Mouse (Mus musculus) layer of hippocampus, adult 9-10 months (tissue): ENCODE results near the gene Carmil1.

Experiments used
- DNase-seq: peaks from one replicate; pipeline ENCODE4 v3.0.0; 2022; ENCODE audit warnings: low spot score

Gene Carmil1

DNA sequence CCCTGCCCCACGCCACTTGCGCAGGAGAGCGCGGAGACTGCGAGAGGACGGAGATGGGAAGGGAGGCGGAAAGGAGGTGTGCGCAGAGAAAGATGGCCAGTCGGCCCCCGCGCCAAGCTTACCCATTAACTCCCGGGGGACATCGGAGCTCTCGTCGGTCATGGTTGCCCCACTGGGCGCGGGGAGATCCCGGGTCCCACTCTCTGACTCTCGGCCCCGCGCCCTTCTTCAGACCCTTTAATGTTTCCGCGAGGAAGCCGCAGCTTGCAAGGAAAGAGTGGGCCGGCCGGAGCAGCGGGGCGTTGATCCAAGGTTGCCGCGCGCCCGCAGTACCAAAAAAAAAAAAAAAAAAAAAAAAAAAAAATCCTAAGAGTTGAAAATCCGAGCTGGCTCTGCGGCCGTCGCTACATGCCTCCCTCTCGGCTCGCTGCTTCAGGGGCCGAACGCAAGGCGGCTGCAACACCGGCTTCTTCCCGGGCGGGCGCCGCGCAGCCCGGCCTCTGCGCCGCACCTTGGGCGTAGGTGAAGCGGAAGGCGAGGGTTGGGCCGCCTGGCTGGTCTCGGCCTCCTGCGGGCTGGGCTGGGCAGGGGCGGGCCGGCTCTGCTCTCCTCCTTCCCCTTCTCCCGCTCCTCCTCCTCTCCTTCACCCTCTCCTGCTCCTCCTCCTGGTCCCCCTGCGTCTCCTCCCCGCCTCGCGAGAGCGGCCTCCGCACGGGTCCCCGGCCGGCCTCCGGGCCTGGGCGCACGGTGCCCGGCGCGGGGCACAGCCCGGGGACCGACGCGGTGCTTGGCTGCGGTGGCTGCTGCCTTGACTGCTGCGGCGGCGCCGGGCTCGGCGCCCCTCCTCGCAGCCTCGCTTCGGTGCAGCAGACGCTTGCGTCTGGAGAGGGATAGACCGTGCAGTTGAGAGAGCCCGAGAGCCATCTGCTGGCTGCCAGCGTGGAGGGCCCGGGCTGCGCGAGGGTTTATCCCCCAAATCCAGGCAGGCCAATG, at the start of gene Carmil1:
Gene Carmil1 (minus strand): TSS at position 357 of the 993 bp plus-strand sequence.
- DNase-seq: peak; percentile 70

DNA sequence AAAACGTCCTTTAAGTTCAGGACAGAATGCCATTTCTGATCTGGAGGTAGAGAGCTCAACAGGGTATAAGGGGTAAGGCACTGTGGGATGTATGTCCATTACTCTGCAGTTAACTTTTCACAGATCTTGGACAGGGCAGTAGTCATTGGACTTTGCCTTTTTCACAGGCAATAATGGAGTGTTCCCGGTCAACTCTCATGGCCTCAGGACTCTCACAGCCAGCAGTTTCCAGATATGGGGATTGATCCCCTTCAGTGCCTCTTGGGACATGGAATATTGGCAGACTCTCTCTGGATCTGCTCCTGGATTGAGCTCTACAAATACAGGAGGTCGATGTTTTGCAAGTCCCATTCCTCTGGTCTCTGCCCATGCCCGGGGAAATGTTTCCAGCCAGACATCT, 49.5 kb upstream of the Carmil1 start:
- DNase-seq: no peak

DNA sequence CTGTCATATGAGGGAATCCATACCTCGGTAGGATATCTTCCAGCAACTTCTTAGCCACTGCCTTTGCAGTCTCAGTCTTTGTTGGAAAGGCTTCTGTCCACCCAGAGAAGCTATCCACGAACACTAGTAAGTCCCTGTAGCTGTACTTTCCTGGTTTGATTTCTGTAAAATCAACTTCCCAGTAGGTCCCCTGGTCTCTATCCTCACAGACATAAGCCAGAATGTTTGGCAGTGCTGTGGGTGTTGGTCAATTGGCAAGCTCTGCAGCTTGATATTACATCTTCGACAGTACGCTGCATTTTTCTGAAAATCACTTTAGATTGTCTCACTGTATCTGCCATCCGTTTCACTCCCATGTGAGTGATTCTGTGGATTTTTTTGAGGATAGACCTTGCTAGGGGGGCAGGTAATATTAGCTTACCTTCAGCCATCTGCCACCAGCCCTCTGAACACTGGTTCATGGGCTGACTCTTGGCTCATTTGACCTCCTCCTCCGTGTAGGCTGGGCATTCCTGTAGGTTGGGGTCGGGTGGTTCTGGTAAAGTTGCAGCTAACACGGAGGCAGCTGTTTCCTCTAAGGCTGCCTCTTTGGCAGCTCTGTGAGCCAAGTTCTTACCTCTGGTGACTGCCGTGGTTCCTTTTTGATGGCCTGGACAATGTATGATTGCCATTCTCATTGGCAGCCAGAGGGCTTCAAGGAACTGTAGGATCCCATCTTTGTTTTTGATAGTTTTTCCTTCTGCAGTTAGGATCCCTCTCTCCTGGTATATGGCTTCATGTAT, 47.6 kb upstream of the Carmil1 start:
- no peak for DNase-seq

DNA sequence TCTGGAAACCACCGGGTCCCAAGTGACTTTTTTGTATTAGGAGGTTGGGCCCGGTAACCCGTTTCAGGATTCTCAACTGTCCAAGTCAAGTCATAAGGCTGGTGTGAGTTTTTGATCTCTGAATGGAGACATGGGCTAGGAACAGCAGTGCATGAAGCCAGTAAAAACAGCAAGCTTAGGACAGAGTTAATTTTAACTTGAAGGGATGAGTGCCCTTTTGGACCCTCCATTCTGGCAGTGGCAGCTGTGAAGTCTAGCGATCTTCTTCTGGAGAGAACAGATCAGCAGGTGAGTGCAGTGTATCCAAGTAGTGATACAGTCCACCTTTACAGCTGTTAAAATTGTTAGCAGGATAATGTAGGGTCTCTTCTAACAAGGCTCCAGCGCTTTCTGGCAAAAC, 46.6 kb upstream of the Carmil1 start, which contains the start of gene Cmah:
Gene Cmah (plus strand): TSS at position 204 of the 400 bp plus-strand sequence.
- no peak for DNase-seq

- DNase-seq: no peak
These were observed 40.7 kb upstream of the Carmil1 start for GRCm38 (mm10) chr13:24321313-24321712.

DNA sequence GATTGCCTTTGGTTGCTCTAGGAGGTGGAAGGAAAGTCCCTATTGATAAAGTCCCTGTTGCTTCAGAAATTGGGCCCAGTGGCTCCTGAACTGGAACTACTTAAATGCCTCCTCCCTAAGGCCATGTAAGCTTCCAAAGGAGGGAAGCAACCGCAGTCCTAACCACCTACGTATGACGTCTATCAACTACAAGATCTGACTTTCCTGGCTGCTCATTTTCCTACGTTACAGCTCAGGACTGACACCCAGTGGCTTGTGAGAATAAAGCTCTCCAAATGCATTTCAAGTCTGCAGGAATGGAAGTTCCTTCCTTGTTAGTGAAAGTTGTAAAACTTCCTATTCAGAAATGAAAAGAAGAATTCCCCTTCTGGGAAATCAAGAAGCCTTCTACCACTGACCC, 38.0 kb upstream of the Carmil1 start:
- peak; percentile 18 for DNase-seq

DNA sequence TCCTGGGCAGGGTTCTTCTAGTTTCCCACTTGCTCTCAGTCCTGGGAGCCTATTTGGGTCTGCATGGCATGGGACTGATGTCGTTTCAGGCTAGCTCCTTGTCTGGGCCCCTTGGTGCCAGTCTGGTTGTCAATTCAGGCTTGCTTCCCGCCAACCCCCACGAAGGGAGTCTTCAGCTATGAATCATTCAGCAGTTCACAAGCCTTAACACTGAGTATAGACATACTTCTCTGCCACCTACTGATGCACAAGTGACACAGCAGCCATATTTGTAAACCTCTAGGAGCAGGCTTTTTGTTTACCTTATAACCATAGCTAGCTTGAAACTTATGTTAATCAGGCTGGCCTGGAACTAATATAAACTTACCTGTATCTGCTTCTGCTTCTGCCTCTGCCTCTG, 36.0 kb upstream of the Carmil1 start:
- no peak for DNase-seq

GRCm38 (mm10) chr13:24311011-24311940, 30.7 kb upstream of the Carmil1 start:
- no peak for DNase-seq

- no peak for DNase-seq
These were observed 25.7 kb upstream of the Carmil1 start for GRCm38 (mm10) chr13:24306248-24306647.

GRCm38 (mm10) chr13:24305486-24305885, 24.9 kb upstream of the Carmil1 start:
- DNase-seq: no peak

DNA sequence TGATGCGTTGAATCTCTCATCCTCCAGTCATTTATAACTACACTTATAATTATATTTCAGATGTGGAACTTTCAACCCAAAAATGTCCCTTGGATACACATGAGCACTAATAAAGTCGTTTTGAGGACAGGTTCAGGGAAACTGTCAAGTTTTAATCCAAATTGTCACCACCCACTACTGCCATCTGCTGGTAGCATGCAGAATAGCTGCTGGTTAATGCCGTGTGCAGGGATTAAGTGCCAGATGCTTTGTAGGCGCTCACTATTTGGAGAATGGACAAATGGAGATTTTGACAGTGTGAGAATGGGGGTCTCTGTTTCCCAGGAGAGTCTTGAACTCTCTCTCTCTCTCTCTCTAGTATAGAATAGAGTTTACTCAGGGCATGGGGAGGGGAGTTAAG, 16.7 kb upstream of the Carmil1 start:
- no peak for DNase-seq

- no peak for DNase-seq
These were observed 6.8 kb upstream of the Carmil1 start for GRCm38 (mm10) chr13:24287381-24287780.

DNA sequence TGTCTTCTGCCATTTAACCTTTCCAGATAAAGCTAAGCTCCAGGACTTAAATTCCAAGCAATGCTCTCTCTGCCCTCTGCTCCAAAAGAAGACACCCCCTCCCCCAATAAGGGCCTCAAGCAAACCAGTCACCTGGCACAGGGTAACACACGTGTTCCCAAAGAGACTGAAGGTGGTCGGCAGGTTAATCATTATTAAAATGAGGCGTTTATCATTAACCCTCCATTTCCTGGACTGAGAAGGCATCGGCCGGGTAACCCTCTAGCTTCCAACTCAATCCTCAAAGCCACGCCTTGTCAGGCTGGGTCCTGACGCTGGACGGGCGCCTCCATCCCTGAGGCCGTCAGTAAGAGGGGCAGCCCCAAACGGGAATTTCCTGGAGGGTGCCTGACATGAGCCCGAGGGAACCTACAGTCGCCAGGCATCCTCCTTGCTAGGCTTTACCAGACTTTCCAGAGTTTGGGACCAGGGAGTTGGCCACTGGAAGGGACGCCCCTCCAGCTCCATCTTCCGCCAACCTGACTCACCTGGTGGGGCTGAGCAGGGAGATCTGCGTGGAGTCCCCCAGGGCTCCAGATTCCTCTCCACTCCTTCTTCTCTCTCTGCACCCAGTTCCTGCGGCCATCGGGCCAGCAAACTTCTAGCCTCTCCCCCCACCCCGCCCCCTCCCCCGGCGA, 695 bp downstream of the Carmil1 start:
- DNase-seq: no peak

GRCm38 (mm10) chr13:24279407-24279761, 1.2 kb downstream of the Carmil1 start:
- no peak for DNase-seq

- DNase-seq: no peak
These were observed 7.7 kb downstream of the Carmil1 start for GRCm38 (mm10) chr13:24272740-24273377.

DNA sequence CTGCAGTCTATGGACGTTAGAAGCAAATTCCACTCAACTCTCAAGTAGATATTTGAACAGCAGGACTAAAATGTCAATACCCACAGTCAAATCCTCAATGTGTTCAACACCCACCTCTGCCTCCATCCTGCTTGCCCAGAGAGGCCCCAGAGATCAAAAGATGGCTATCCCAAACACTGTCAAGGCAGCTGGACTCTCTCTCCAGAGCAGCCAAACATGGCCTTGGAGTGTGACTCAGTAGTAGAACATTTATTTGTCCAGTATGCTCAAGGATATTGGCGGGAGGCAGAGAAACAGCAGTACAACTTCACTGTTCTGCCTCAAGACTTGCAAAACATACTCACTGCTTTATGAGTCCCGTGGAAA, 11.5 kb downstream of the Carmil1 start:
- no peak for DNase-seq

GRCm38 (mm10) chr13:24268355-24269099, 12.1 kb downstream of the Carmil1 start:
- no peak for DNase-seq

- no peak for DNase-seq
These were observed 15.8 kb downstream of the Carmil1 start for GRCm38 (mm10) chr13:24264760-24265159.

DNA sequence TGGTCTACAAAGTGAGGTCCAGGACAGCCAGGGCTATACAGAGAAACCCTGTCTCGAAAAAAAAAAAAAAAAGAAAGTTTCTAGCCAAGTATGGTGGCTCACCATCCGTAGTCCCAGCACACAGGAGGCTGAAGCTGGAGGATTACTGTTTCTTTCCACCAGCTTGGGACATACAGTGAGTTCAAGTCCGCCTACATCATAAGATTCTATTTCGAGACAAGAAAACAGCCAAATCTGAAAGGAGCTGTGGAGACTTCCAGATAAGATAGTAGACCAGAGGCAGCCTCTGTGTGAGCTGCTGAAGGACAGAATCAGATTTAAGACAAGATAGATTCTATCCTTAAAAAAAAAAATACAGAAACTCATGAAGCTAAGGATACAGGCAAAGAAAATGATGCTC, 17.0 kb downstream of the Carmil1 start:
- no peak for DNase-seq
